Mouse (Mus musculus) brown adipose tissue, adult 24 weeks (tissue): Measurements from ENCODE around the gene Camta1. TPM values are rescaled to one million over a fixed set of nuclear protein-coding genes. Genes with fewer than 3 reads are reported as not detected.

ENCODE experiments used
- H3K27ac ChIP-seq: fragments of 200-500 bp; replicated peaks from 2 replicates; pipeline ENCODE4 v1.5.1; 2012; ENCODE audit warnings: low read depth, mild to moderate bottlenecking, low read length
- H3K4me1 ChIP-seq: fragments of 200-500 bp; 2 replicates; pipeline ENCODE4 v1.6.1; 2012; ENCODE audit warnings: low read length, mixed read lengths; ENCODE audit not compliant: control insufficient read depth, insufficient read depth, insufficient read length
- H3K4me3 ChIP-seq: fragments of 200-500 bp; 2 replicates; pipeline ENCODE4 v1.5.1; 2012; ENCODE audit warnings: low read depth, mild to moderate bottlenecking, low read length, moderate library complexity; ENCODE audit not compliant: insufficient read depth
- polyA plus RNA-seq: library from polyadenylated mRNA; stranded (reverse); fragments of >200 nt; gene quantifications from 2 replicates; pipeline ENCODE4 v1.2.4, GENCODE M21; 2012; ENCODE audit not compliant: missing spikeins, insufficient read depth, insufficient read length

Gene Camta1
- polyA plus RNA-seq, 1 experiment: 56.8 TPM

GRCm38 (mm10) chr4:151207566-151207965 lies 654.1 kb downstream of the Camta1 start:
- Histone ChIP-seq H3K4me1 (no peaks in the 10 kb centered on the region), H3K27ac (no peak overlapping the region), H3K4me3 (no peak overlapping the region)

GRCm38 (mm10) chr4:151202891-151203290 lies 658.8 kb downstream of the Camta1 start:
- no peak overlapping the region for H3K4me3 ChIP-seq
- H3K4me1 ChIP-seq: no peaks in the 10 kb centered on the region
- H3K27ac ChIP-seq: no peak overlapping the region

DNA sequence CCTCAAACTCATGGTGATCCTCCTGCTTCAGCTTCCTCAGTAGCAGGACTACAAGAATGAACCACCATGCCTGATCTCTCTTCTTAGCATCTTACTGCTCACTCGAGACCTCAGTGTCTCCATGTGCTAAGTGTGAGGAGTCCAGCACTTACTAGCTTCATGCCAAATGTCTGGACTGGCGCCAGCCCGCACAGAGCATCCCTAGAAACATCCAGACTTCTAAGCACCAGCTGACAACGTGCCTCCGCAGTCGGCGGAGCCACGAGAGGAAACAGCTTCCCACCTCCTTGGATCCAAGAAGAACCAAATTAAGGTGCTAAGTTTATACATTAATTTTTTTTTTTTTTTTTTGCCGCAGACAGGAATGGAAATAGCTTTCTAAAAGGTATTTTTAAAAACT lies 661.4 kb downstream of the Camta1 start:
- Histone ChIP-seq H3K4me1 (no peaks in the 10 kb centered on the region), H3K27ac (no peak overlapping the region), H3K4me3 (no peak overlapping the region)

DNA sequence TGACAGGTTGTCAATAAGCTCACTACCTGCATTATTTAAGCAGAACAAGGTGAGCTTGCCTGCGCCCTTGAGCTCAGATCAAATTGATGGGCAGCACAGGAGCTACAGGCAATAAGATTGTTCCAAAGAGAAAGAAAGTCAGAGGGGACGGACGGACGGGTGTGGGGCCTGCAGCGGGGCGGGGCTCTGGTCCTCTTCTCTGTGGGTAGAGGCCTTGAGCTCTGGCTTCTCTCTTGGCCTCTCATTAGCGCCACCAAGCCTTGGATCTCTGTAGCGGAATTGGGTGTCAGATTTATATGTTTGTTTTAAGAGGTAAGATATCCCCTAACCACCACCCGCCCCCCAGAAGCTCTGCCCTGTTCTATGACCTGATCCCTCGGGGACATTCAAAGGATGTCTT lies 666.5 kb downstream of the Camta1 start:
- Histone ChIP-seq H3K4me3 (no peak overlapping the region), H3K27ac (no peak overlapping the region)

DNA sequence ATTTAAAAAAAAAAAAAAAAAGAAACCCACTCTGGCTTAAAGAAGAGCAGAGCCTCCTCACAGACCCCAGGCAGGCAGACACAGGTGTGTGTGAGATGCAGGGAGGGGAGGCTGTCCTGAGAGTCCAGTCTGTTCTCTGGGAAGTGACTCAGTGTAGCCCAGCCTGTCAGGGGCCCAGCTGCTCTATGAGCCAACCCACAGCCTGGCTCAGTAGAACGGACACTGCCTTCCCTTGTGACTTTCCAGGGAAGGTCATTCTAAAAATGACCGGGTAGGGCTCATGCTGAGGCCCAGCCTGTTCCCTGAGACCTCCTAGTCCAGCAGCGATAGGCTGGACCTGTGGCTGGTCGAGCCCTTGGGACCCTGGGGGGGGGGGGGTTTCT lies 667.0 kb downstream of the Camta1 start:
- Histone ChIP-seq H3K27ac (no peak overlapping the region), H3K4me1 (no peaks in the 10 kb centered on the region), H3K4me3 (no peak overlapping the region)

More for the DNA sequence above, 666.5 kb downstream of the Camta1 start:
- no peaks in the 10 kb centered on the region for H3K4me1 ChIP-seq

DNA sequence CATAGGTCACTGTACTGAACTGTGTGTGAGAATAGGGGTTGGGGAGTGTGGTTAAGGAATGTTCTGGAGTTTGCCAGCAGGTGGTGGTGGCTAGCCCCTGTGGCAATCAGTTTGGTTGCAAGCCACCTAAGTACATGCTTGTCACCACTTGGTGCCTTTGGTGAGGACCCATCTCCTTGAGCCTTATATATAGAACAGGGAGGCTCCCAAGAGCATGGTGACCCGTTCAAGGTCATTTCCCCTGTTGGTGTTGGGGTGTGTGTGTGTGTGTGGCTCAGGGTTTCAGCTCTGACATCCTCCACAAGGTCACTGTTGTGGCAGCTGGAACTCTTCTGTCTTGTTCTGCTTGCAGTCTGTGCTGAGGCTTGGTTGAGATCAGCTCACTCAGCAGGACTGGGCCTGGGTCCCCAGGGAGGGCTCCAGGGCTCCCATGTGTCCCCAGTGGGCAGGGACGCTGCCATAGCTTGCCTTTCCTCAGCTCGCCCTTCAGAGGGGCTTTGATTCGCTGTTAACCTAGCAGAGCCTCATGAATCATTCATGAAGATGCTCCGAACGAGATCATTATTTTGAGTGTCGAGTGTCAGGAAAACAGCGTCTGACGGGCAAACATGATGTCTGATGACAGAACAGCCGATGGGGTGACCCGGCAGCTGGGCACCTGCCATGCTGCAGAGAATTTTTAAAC lies 667.5 kb downstream of the Camta1 start:
- Histone ChIP-seq H3K27ac (no peak overlapping the region), H3K4me1 (no peaks in the 10 kb centered on the region), H3K4me3 (no peak overlapping the region)

GRCm38 (mm10) chr4:151186447-151186846 lies 675.2 kb downstream of the Camta1 start:
- no peaks in the 10 kb centered on the region for H3K4me1 ChIP-seq
- H3K4me3 ChIP-seq: no peak overlapping the region
- H3K27ac ChIP-seq: no peak overlapping the region

- no peak overlapping the region for H3K4me3 ChIP-seq
- H3K4me1 ChIP-seq: peaks cover 3% of the 10 kb centered on the region; the same call in 1 of the 2 replicates
- H3K27ac ChIP-seq: no peak overlapping the region
Observed at GRCm38 (mm10) chr4:151185750-151186149, 675.9 kb downstream of the Camta1 start.

- no peak overlapping the region for H3K4me3 ChIP-seq
- no peak overlapping the region for H3K27ac ChIP-seq
- H3K4me1 ChIP-seq: peaks cover 3% of the 10 kb centered on the region; the same call in 1 of the 2 replicates
Observed at GRCm38 (mm10) chr4:151180394-151180902, 681.2 kb downstream of the Camta1 start.

DNA sequence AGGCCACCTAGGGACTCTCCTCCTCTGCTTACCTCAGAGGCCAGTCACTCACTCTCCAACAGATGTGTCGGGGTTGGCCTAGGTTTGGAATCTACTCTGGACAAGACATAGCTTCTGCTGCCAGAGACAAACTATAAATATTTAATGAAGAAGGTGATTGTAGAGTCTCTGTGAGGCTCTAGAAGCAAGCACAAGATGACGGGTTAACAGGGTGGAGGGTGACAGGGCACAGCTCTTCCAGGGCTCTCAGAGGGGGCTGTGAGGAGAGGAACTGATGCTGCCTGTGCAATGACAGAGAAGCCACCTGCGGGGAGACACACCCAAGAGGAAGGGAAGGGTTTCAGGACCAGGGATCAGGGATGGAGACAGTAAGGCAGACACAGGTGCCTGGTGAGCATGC lies 682.0 kb downstream of the Camta1 start:
- H3K27ac ChIP-seq: no peak overlapping the region
- no peak overlapping the region for H3K4me3 ChIP-seq
- peaks cover 3% of the 10 kb centered on the region; the same call in 1 of the 2 replicates for H3K4me1 ChIP-seq

GRCm38 (mm10) chr4:151178970-151179378 lies 682.7 kb downstream of the Camta1 start:
- no peak overlapping the region for H3K4me3 ChIP-seq
- peaks cover 3% of the 10 kb centered on the region; the same call in 1 of the 2 replicates for H3K4me1 ChIP-seq
- H3K27ac ChIP-seq: no peak overlapping the region

DNA sequence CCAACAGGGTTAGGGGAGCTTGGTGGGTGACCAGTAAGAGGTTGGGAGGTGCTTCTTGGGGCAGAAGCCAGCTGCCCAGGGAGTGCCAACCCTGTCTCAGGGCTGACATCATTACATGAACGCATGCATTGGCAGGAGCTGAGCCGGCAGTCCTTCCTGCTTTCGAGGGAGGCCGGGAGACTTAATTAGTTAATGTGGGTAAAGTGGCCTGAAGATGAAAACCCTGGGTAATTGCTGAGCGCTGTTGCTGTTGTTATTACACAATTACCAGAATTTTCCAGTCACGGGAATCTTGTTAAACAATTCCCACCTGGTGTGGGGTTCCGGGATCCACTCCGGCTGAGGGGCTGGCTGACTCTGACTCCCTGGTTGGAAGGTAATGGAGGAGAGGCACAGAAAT lies 689.1 kb downstream of the Camta1 start:
- Histone ChIP-seq H3K27ac (no peak overlapping the region), H3K4me1 (no peaks in the 10 kb centered on the region)

GRCm38 (mm10) chr4:151171117-151171516 lies 690.6 kb downstream of the Camta1 start:
- no peaks in the 10 kb centered on the region for H3K4me1 ChIP-seq
- no peak overlapping the region for H3K27ac ChIP-seq

More for the DNA sequence above, 689.1 kb downstream of the Camta1 start:
- no peak overlapping the region for H3K4me3 ChIP-seq

GRCm38 (mm10) chr4:151170658-151171057 lies 691.0 kb downstream of the Camta1 start:
- Histone ChIP-seq H3K27ac (no peak overlapping the region), H3K4me3 (no peak overlapping the region), H3K4me1 (no peaks in the 10 kb centered on the region; the same call in 1 of the 2 replicates)

More at GRCm38 (mm10) chr4:151171117-151171516, 690.6 kb downstream of the Camta1 start:
- H3K4me3 ChIP-seq: no peak overlapping the region

GRCm38 (mm10) chr4:151166969-151167368 lies 694.7 kb downstream of the Camta1 start:
- H3K4me1 ChIP-seq: no peaks in the 10 kb centered on the region; the same call in 1 of the 2 replicates
- H3K27ac ChIP-seq: no peak overlapping the region
- H3K4me3 ChIP-seq: no peak overlapping the region

DNA sequence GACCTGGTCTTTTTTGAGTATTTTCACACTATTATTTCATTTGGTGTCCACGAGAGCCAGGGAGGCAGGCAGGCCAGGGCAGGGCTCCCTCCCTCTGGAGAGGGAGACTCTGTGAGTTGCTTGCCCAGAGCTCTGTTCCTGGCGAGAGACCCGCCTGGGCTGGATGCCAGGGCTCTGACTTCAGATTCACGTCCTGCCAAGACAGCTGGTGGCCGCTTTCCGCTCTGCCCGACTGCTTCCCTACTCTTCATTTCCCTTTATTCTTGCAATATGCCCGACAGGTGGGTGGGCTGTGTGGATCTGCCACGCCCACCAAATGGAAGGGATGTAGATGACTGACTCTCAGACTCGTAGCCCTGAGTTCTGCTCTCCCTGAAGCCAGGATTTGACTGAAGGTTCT lies 696.1 kb downstream of the Camta1 start:
- Histone ChIP-seq H3K4me3 (no peak overlapping the region), H3K27ac (no peak overlapping the region), H3K4me1 (no peaks in the 10 kb centered on the region; the same call in 1 of the 2 replicates)
